Mouse (Mus musculus): ENCODE data around the gene Esx1.

- TF ChIP-seq CTCF (conservative IDR thresholded peaks at IDR 0.05; ENCODE audit: low read length) (no peak), NANOG (IDR thresholded peaks at IDR 0.05; ENCODE audit: borderline replicate concordance, low read length) (no peak), POU5F1 (IDR thresholded peaks at IDR 0.05; ENCODE audit: borderline replicate concordance, low read length) (no peak)
Observed at GRCm38 (mm10) chrX:137104531-137104930, 17.4 kb downstream of the Esx1 start.

All from E14TG2a.4 (cell line).